8 mouse cellular contexts compared by ENCODE assay signal in the genomic region with DNA sequence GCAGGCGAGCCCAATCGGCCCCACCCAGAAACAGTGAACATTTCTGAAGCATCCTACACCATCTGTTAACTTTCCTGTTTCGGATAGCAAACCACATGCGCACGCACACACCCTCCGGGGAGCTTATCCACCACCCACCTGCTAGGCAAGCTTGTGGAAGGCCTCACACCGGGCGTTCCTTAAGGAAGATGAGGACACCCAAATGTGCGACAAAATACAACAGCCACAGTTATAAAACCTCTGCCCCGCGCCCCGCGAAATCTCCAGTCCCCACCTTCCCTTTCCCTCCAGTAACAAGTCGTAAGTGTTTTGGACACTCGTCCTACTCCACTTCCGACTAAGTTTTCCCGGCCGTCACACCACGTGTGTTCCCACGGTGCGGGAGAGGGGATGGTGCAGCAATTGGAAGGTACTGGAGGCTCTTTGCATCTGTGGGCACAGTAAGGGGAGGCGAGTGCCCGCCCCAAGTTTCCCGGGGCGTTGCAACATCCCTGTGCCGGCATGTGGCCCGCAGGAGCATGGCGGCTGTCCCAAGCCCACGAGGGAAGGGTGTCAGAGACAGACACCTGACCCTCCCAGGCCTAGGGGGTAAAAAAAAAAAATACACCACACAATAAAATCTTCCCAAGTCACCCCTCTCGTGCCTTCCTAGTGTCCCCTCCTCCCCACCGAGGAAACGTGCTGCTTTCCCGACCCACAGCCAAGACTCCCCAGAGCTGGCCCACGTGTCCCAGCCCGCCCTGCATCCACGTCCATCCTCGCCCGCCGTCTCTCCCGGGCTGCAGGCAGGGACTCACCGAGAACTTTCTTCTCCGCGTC. TPM values are rescaled to one million over a fixed set of nuclear protein-coding genes. Genes with fewer than 3 reads are reported as not detected.
DNase-seq lines count a peak whose midpoint lies in the region; ATAC-seq and TF ChIP-seq lines count a peak whose summit lies in the region.

No protein-coding gene starts in this region.

- peak; percentile 49 for DNase-seq in ES-E14 (ENCODE audit: low read depth, low spot score)
- DNase-seq in heart, postnatal 25 days (ENCODE audit: low spot score) = peak; percentile 36
- DNase-seq in layer of hippocampus, adult 8-10 months (ENCODE audit: low spot score in 2 of 2) = peak; percentile 64 to 67
- DNase-seq in thymus, postnatal 0 days (ENCODE audit: low spot score) = peak; percentile 20

- in situ Hi-C loops in ES-E14 (cut with MboI; ENCODE audit: low sequenced_read_pairs in 2 of 2, unreplicated experiment in 2 of 2) = no loop called here

- H3K27ac ChIP-seq in ES-E14 (ENCODE audit: insufficient read depth, low read depth, low read length, poor library complexity, severe bottlenecking) = peak overlapping the region; percentile 79
- peak overlapping the region; percentile 87 for H3K27ac ChIP-seq in forebrain, embryonic 15.5 days (replicated peaks)
- H3K27ac ChIP-seq in lung, embryonic 15.5 days = peak overlapping the region; percentile 91
- no peak overlapping the region for H3K27ac ChIP-seq in olfactory bulb, adult 2 months (ENCODE audit: insufficient read depth, low read depth, low read length)

- no peaks in the 10 kb centered on the region for H3K27me3 ChIP-seq in forebrain, embryonic 15.5 days
- H3K27me3 ChIP-seq in lung, embryonic 15.5 days = no peaks in the 10 kb centered on the region

- peak overlapping the region; percentile 99 for H3K9ac ChIP-seq in ES-E14 (ENCODE audit: insufficient read depth, low read depth, low read length, poor library complexity, severe bottlenecking)
- H3K9ac ChIP-seq in forebrain, embryonic 15.5 days (replicated peaks) = peak overlapping the region; percentile 80
- peak overlapping the region; percentile 80 for H3K9ac ChIP-seq in lung, embryonic 15.5 days

- peaks cover 2% of the 10 kb centered on the region; the same call in 1 of the 2 replicates for H3K36me3 ChIP-seq in ES-E14 (ENCODE audit: control insufficient read depth, insufficient read depth, low read length, poor library complexity, severe bottlenecking)
- no peaks in the 10 kb centered on the region for H3K36me3 ChIP-seq in forebrain, embryonic 15.5 days
- no peaks in the 10 kb centered on the region for H3K36me3 ChIP-seq in lung, embryonic 15.5 days

- intact Hi-C loops in heart, postnatal 25 days (cut with DNase I) = loop anchor here (5.0 kb wide), 1 partner anchor 95 kb away; a partner anchor contains a TSS

- TF ChIP-seq CTCF in olfactory bulb, adult 2 months (IDR thresholded peaks at IDR 0.05; ENCODE audit: insufficient read depth, low read depth, low read length) = no peak

- H3K4me1 ChIP-seq in ES-E14 (ENCODE audit: control insufficient read depth in 2 of 2, insufficient read depth in 2 of 2, low read length in 2 of 2, poor library complexity in 1 of 2) = peaks cover 8 to 12% of the 10 kb centered on the region in 2 experiments
- peaks cover 34% of the 10 kb centered on the region for H3K4me1 ChIP-seq in forebrain, embryonic 15.5 days
- H3K4me1 ChIP-seq in lung, embryonic 15.5 days = peaks cover 43% of the 10 kb centered on the region
- peaks cover 6% of the 10 kb centered on the region for H3K4me1 ChIP-seq in olfactory bulb, adult 2 months (ENCODE audit: control insufficient read depth, insufficient read depth, low read length)

- TF ChIP-seq POLR2A in olfactory bulb, adult 2 months (IDR thresholded peaks at IDR 0.05; ENCODE audit: insufficient read depth, low read depth, low read length) = no peak

- no peaks in the 10 kb centered on the region for H3K9me3 ChIP-seq in ES-E14 (ENCODE audit: control insufficient read depth, insufficient read depth, low read depth, low read length)
- no peaks in the 10 kb centered on the region for H3K9me3 ChIP-seq in forebrain, embryonic 15.5 days
- no peaks in the 10 kb centered on the region for H3K9me3 ChIP-seq in lung, embryonic 15.5 days

- H3K4me2 ChIP-seq in forebrain, embryonic 15.5 days (replicated peaks) = peak overlapping the region; percentile 82
- H3K4me2 ChIP-seq in lung, embryonic 15.5 days = peak overlapping the region; percentile 92

- ATAC-seq in cerebellum, adult (ENCODE audit: insufficient number of reproducible peaks, low FRiP score, low TSS enrichment) = peak; percentile 29; the same call in 1 of the 2 replicates
- peak; percentile 53 for ATAC-seq in forebrain, embryonic 15.5 days (replicated peaks)
- ATAC-seq in lung, embryonic 15.5 days (ENCODE audit: borderline replicate concordance, extremely low read depth, low FRiP score, low TSS enrichment) = peak; percentile 52; the same call in 1 of the 2 replicates

- H3K4me3 ChIP-seq in ES-E14 (ENCODE audit: insufficient read depth in 1 of 2, low read depth in 1 of 2, low read length in 2 of 2, poor library complexity in 1 of 2, severe bottlenecking in 1 of 2) = peak overlapping the region; percentile 67 to 99
- H3K4me3 ChIP-seq in forebrain, embryonic 15.5 days = peak overlapping the region; percentile 86
- H3K4me3 ChIP-seq in lung, embryonic 15.5 days = peak overlapping the region; percentile 80
- H3K4me3 ChIP-seq in olfactory bulb, adult 2 months (ENCODE audit: insufficient read depth, low read depth, low read length) = peak overlapping the region; percentile 99

- under 1% methylated on average over 43 of the region's 43 CpGs for WGBS in forebrain, embryonic 15.5 days
- WGBS in lung, embryonic 15.5 days = under 1% methylated on average over 43 of the region's 43 CpGs
- under 1% methylated on average over 43 of the region's 43 CpGs for WGBS in olfactory bulb, adult 2 months

TF ChIP-seq in ES-E14, 5 proteins besides CTCF, POLR2A, EP300 and RAD21:
- TF ChIP-seq ZNF384 (IDR thresholded peaks at IDR 0.05; ENCODE audit: low read depth, low read length) (no peak), CHD2 (IDR thresholded peaks at IDR 0.05; ENCODE audit: low read depth, low read length) (no peak), HCFC1 (IDR thresholded peaks at IDR 0.05; ENCODE audit: borderline replicate concordance, insufficient read depth, low read length) (0 out of 2 replicates have a peak, but pooled peaks have one; percentile 32)

RNA-seq across cellular contexts. Expression of a gene that starts 0.8 kb away (rescaled TPM):
- 275 and 332 TPM in 2 replicates for total RNA-seq in ES-E14 (2012; rRNA removed)
- polyA plus RNA-seq in forebrain, embryonic 15.5 days (2015; fragmentation: Nextera tagmentation; extraction: Ambion mirVana) = 19.5 and 20.8 TPM in 2 replicates
- total RNA-seq in heart, postnatal 25 days (2021) = 100 to 1,000 TPM; 239 to 249 TPM
- 10 to 100 TPM; 40.4 to 46.0 (median 43.7) TPM for total RNA-seq in layer of hippocampus, adult 8-10 months (2022)
- polyA plus RNA-seq in lung, embryonic 15.5 days (2015; fragmentation: Nextera tagmentation; extraction: Ambion mirVana) = 47.2 and 49.8 TPM in 2 replicates
- polyA plus RNA-seq in olfactory bulb, adult 2 months (2012; ENCODE audit: insufficient read depth, insufficient read length, low replicate concordance, missing spikeins) = not detected in 2 replicates
- 39.0 and 47.6 TPM in 2 replicates for polyA plus RNA-seq in thymus, postnatal 0 days (2015; fragmentation: Nextera tagmentation; extraction: Ambion mirVana)

RNA-seq across cellular contexts. Expression of a gene that starts 34.0 kb away (rescaled TPM):
- 1.3 and 1.4 TPM in 2 replicates for total RNA-seq in ES-E14 (2012; rRNA removed)
- polyA plus RNA-seq in forebrain, embryonic 15.5 days (2015; fragmentation: Nextera tagmentation; extraction: Ambion mirVana) = 3.4 and 4.3 TPM in 2 replicates
- under 1 TPM; 0.17 to 0.23 TPM for total RNA-seq in heart, postnatal 25 days (2021)
- total RNA-seq in layer of hippocampus, adult 8-10 months (2022) = under 1 TPM; 0.21 to 0.45 (median 0.36) TPM
- polyA plus RNA-seq in lung, embryonic 15.5 days (2015; fragmentation: Nextera tagmentation; extraction: Ambion mirVana) = 0.98 and 2.1 TPM in 2 replicates
- not detected in 2 replicates for polyA plus RNA-seq in olfactory bulb, adult 2 months (2012; ENCODE audit: insufficient read depth, insufficient read length, low replicate concordance, missing spikeins)
- polyA plus RNA-seq in thymus, postnatal 0 days (2015; fragmentation: Nextera tagmentation; extraction: Ambion mirVana) = 0.14 and 0.32 TPM in 2 replicates

Comparison
In these comparisons a context has a peak if more than half of its experiments do, and no peak if none do; other contexts are left out.
1. RNA of a gene that starts 0.8 kb away (polyA plus RNA-seq): 47.2 to 49.8 TPM in lung, embryonic 15.5 days, 39.0 to 47.6 TPM in thymus, postnatal 0 days and 19.5 to 20.8 TPM in forebrain, embryonic 15.5 days; not detected in olfactory bulb, adult 2 months; every median in the first group is over 10 times any median in the second.
2. Peak in every context shown above with its lines, with median percentiles within 50 percentile points of each other: DNase-seq, H3K4me3 ChIP-seq, H3K9ac ChIP-seq and ATAC-seq.